Comparison of ENCODE assay signal across 1 mouse cellular context in the genomic region with DNA sequence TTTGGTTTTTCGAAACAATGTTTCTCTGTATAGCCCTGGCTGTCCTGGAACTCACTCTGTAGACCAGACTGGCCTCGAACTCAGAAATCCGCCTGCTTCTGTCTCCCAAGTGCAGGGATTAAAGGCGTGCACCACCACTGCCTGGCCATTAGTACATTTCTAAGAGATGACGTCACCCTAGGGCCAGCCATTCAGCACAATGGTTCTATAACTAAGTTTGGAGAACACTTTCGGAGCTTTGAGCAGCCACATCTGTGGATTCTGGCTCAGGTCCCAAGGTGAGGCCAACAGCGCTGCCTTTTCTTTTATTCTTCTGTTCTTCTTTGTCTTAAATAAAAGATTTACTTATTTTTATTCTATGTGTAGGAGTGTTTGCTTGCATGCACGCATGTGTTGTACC.
TF ChIP-seq lines count a peak whose summit lies in the region.

No protein-coding gene starts in this region.

TF ChIP-seq in CH12.LX, 34 proteins besides CTCF, POLR2A, EP300 and RAD21 (continued from another document):
- TF ChIP-seq POLR2AphosphoS2 (IDR thresholded peaks at IDR 0.05; ENCODE audit: low read depth, low read length) = no peak
- no peak for TF ChIP-seq USF2 (conservative IDR thresholded peaks at IDR 0.05; ENCODE audit: low read depth, low read length)
